Mouse (Mus musculus): ENCODE results near the gene Gm21985. TPM values are rescaled to one million over a fixed set of nuclear protein-coding genes. Genes with fewer than 3 reads are reported as not detected.
"Not testable (repeated sequence)": the region's sequence is repeated elsewhere in the genome, so short reads cannot be mapped to it uniquely, and the experiment has no call there.

Gene Gm21985
- total RNA-seq, 2 experiments from 2014 or later = 0.64 TPM; not detected in 1

DNA sequence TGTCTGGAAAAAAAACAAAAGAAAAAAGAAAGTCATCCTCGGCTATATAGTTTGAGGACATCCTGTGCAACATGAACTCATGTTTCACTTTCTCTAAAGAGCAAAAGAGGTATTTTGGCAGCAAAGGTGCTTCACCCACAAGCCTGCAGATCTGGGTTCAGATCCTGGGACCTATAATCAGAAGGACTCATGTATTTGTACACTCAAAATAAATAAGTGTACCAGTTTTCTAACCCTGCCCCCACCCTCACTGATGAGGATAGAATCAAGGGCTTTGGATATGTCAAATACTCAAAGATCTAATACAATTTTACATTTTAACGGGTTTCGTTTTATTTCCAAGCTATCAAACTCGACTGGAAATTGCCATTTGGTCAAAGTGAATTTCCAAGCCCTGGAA, 1.8 kb upstream of the Gm21985 start:
- DNase-seq = no peak
- intact Hi-C loops (cut with DNase I) = no loop called here

DNA sequence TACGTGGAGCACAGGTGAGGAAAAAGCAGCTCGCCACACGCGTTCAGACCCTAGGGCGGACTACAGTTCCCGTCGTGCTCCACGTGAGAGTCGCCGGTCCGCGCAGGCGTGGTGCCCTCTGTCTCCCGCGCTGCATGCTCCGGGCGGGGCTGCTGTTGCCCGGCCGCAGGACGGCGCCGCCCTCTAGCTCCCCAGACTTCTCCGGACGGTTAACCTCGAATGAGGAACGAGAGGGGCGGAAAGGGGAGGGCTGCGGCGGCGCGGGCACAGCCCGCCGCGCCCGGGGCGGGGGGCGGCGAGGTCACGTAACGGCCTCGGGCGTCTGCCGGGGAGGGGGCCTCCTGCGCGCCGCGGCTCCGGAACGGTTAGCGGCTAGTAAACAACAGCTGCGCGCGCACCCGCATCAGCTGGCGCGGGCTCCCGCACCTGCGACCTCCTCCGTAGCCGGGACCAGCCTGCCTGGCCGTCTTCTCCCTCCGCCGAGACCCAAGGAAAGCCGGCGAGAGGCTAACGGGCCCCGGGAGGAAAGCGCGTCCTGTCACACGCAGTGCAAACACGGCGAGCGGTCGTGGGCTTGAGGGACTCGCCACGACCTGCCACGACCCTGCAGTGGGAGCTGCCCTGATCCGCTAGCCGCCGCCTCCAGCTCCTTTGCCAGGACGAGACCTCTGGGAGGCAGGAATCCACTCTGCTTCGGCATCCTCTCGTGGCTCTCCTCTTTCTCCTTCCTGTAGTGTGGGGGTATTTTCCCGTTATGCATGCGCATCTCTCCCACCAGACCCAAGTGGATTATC, 469 bp upstream of the Gm21985 start, which contains the start of gene Slc12a6:
Gene Slc12a6, plus strand, starts transcription at position 378 of the 794 bp plus-strand sequence.
- intact Hi-C loops (cut with DNase I) = loop anchor here (5.0 kb wide), 1 partner anchor 102 kb away; the partner anchor contains the start of gene Emc4
- DNase-seq = peak; percentile 93

DNA sequence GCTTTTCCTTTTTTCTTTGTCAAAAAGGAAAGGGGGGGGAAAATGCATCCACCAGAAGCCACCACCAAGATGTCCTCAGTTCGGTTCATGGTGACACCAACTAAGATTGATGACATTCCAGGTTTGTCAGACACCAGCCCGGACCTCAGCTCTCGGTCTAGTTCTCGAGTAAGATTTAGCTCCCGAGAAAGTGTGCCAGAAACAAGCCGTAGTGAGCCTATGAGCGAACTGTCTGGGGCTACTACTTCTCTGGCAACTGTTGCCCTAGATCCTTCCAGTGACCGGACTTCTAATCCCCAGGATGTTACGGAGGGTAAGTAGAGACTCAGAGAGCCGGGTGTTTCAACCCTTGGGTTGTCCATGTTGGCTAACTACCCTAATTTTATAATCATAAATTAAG, 666 bp downstream of the Gm21985 start:
- intact Hi-C loops (cut with DNase I) = loop anchor here (5.0 kb wide), 1 partner anchor 101 kb away; the partner anchor contains the start of gene Emc4
- DNase-seq = no peak

GRCm38 (mm10) chr2:112267547-112268269, 1.6 kb downstream of the Gm21985 start:
- intact Hi-C loops (cut with DNase I) = loop anchor here (5.0 kb wide), 1 partner anchor 100 kb away; the partner anchor contains the start of gene Emc4
- no peak for DNase-seq

GRCm38 (mm10) chr2:112270011-112270410, 3.9 kb downstream of the Gm21985 start:
- intact Hi-C loops (cut with DNase I) = no loop called here
- DNase-seq = no peak

DNA sequence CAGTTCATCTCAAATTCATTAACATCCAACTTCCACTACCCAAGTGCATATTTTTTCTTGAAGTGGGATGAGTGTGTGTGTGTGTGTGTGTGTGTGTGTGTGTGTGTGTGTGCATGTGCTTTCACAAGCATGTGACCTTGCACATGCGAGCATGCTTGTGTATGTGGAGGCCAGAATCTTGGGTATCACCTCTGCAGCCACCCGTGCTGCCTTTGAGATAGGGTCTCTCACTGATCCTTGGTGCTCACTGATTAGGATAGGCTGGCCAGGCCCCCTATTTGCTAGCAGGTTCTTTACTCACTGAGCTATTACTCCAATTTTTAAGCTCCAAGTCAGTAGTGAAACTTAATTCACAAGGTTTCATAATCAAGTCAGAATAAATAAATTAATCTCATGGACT, 6.8 kb downstream of the Gm21985 start:
- intact Hi-C loops (cut with DNase I) = no loop called here
- DNase-seq = no peak

DNA sequence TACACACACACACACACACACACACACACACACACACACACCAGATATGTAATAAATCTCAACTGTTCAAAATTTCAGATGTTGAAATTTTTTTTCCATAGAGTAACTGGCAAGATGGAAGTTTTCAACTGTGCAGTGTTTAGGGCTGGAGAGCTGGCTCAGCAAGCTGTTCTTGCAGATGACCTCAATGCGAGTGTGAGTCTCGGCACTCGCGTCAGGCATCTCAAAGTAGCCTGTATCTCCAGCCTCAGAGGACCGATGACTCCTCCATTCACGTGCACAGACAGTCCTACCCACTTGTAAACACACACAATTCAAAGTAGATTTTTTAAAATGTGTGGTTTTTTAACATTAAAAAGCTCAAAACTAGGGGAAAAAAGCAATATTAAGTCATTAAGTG, 7.4 kb downstream of the Gm21985 start:
- intact Hi-C loops (cut with DNase I) = no loop called here
- no peak for DNase-seq

- intact Hi-C loops (cut with DNase I) = no loop called here
- no peak for DNase-seq
These were observed 10.8 kb downstream of the Gm21985 start for GRCm38 (mm10) chr2:112276870-112277269.

DNA sequence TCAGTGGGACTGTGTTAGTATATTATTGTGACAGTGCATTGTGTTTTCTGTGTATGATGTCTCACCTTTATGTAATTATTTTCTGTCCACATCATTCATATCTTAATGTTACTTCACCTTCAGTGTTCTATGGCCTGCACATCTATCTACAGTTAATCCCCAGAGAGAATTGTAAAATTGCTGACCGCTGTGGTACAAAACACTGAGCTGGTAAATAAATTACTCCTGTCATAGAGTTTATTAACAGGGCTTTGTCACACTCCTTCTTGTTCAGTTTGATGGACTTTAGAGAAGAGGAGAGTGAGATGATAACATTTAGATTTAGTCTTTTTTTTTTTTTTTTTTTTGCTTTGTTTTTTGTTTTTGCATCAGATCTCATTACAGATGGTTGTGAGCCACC, 16.7 kb downstream of the Gm21985 start:
- no peak for DNase-seq

DNA sequence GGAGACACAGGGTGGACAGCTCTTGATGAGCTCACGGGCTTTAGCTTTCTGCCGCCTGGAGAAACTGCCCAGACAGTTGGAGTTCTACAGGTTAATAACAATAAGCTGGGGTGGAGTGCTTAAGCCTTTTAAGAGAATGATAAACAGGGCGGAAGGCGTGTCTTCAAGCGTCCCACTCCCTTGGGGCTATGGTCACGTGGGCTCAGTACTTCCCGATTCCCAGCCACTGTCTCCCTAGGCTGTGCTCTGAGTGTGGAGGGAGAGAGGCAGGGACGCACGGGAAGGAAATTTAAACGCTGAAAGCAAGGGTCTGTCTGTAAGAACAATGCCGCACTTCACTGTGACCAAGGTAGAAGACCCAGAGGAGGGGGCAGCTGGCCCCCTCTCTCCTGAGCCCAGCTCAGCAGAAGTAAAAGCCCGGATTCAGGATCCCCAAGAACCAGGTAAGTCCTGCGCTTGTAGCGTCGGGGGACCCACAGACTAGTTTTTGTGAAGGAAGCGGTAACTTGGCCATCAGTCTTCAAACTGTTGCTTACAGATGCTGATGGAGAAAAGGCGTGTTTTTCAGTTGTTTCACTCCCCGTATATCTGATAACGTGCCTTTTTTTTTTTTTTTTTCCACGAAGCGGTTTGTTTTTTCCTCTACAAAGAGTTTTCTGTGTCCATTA, 18.4 kb downstream of the Gm21985 start:
- peak; percentile 43 for DNase-seq
- intact Hi-C loops (cut with DNase I) = no loop called here

More for the DNA sequence above, 16.7 kb downstream of the Gm21985 start:
- intact Hi-C loops (cut with DNase I) = no loop called here

- intact Hi-C loops (cut with DNase I) = no loop called here
- DNase-seq = no peak
These were observed 18.9 kb downstream of the Gm21985 start for GRCm38 (mm10) chr2:112285031-112285390.

GRCm38 (mm10) chr2:112286062-112286461, 19.9 kb downstream of the Gm21985 start:
- DNase-seq; intact Hi-C loops (cut with DNase I): not testable (repeated sequence)

DNA sequence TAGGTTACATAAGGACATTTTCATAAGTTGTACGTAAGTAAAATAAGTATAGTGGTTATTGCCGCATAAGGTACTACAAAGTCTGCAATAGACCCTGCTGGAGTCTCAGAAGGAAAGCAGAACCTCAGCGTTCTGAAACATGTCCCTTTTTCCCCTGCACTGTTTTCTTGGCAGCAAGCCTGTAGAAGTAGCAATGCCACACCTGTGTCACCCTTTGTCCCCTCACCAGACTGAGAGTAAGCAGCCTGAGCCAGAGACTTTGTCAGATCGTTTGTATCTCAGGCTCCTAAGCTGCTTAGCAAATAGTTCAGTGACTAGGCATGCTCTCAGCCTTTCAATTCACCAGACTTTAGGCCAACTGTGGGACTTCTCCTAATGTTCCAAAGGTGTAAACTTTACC, 20.9 kb downstream of the Gm21985 start:
- intact Hi-C loops (cut with DNase I) = no loop called here
- DNase-seq = no peak

DNA sequence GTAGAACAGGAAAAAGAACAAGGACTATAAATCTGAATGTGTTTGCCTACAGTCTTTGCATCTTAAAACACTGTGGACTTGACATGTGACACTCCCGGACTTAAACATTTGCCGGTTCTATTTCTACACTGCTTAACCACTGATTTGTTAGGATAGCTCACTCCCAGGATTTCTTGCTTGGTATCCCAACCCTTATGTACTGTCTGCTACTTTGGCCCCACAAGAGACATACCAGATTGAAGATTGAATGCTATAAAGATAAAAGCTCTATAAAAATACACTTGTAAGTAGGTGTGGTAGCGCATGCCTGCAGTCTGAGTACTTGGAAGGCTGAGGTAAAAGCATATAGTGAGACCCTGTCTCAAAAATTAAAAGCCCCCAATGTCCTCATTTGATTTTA, 23.4 kb downstream of the Gm21985 start:
- intact Hi-C loops (cut with DNase I) = no loop called here
- DNase-seq = no peak

GRCm38 (mm10) chr2:112292823-112293222, 26.7 kb downstream of the Gm21985 start:
- no peak for DNase-seq
- intact Hi-C loops (cut with DNase I) = no loop called here

DNA sequence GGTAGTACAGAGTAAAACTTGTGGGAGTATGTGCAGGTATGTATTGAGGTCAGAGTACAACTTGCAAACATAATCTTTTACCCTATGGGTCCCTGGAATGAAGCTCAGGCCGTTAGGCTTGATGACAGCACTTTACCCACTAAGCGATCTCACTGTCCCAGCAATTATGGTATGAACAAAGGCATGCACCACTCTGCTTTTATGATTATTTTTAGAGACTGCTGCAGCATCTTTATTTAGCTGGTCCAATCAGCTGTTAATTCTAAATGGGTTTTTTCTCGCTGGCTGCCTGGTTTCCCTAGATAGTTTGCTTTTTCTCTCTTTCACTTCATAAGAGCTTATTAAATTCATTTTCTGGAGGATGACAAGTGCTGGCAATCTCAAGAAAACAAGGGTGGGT, 30.1 kb downstream of the Gm21985 start:
- no peak for DNase-seq

GRCm38 (mm10) chr2:112298221-112298620, 32.1 kb downstream of the Gm21985 start:
- intact Hi-C loops (cut with DNase I) = no loop called here
- no peak for DNase-seq

More for the DNA sequence above, 30.1 kb downstream of the Gm21985 start:
- intact Hi-C loops (cut with DNase I) = no loop called here

DNA sequence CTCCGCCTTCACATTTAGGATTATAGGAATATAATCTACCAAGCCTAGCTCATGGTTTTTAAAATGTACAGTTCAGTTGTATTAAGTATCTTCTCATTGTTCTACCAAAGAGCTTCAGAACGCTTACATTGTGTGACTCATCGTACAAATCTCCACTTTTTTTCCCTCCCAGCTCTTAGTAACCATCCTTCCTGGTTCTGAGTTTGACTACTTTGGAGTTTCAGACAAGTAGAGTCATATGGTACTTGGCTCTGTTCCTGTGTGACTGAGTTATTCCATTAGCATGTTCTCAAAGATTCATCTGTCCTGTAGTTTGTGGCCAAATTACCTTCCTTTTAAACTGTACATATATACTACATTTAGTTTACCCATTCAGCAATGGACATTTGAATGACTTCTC, 42.6 kb downstream of the Gm21985 start:
- intact Hi-C loops (cut with DNase I) = no loop called here
- no peak for DNase-seq

- intact Hi-C loops (cut with DNase I) = no loop called here
- DNase-seq = no peak
These were observed 43.1 kb downstream of the Gm21985 start for GRCm38 (mm10) chr2:112309161-112309600.

DNA sequence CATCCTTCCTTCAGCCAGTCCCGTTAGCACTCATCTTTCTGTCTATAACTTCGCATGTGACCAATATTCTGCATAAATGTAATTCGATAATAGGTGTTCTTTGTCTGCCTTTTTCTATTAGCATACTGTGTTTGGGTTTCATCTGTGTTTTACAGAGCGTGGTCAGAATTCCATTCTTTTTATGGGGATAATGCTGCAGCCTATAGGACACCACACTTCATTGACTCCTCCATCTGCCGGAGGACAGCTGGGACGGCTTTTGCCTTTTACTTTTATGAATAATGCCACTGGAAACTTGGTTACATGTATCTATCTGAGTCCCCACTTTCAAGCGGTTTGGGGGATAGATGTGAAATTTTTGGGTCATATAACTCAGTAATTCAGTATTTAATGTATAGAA, 49.5 kb downstream of the Gm21985 start:
- intact Hi-C loops (cut with DNase I) = no loop called here
- no peak for DNase-seq

DNA sequence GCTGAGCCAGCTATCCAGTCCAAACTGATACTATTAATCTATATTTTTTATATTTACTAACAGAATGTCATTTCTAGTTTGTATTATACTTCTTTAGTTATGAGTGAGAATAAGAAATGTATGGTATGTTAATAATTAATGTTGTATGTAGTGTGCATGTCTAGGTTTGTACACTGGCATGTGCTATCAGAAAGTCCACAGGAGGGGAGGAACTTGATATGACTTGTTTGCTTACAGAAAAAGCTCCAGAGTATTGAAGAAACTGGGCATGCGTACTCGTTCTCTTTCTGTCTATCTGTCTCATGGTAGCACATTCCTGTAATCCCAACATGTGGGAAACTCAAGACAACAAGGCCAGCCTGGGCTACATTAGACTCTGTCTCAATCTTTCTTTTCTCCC, 52.1 kb downstream of the Gm21985 start:
- intact Hi-C loops (cut with DNase I) = no loop called here
- DNase-seq = no peak

Measured in left cerebral cortex, postnatal 4 days (tissue).